Mouse (Mus musculus) gastrocnemius, postnatal 10 days (tissue): ENCODE results near the gene Rftn1. TPM values are rescaled to one million over a fixed set of nuclear protein-coding genes. Genes with fewer than 3 reads are reported as not detected.
A peak's percentile ranks its signal among the peaks of the same experiment; 100 is the strongest.

Experiments
- DNase-seq: peaks from one replicate; pipeline ENCODE4 v3.0.0; 2021; ENCODE audit warnings: mixed read lengths
- total RNA-seq, 2 experiments: library from RNA; stranded (reverse); gene quantifications; 2 replicates each; pipeline ENCODE4 v1.2.3; 2021

The Rftn1 gene
- total RNA-seq, 2 experiments from 2014 or later, result 57.9 to 62.0 TPM

- DNase-seq, result no peak
Measured at GRCm38 (mm10) chr17:49982611-49983390, 207.7 kb downstream of the Rftn1 start.

GRCm38 (mm10) chr17:49981591-49981990, 208.9 kb downstream of the Rftn1 start:
- DNase-seq, result no peak

- DNase-seq, result no peak
Measured at GRCm38 (mm10) chr17:49979761-49980285, 210.7 kb downstream of the Rftn1 start.

GRCm38 (mm10) chr17:49977424-49977790, 213.1 kb downstream of the Rftn1 start:
- no peak for DNase-seq

- no peak for DNase-seq
Measured at GRCm38 (mm10) chr17:49976678-49977423, 213.6 kb downstream of the Rftn1 start.

- DNase-seq, result no peak
Measured at GRCm38 (mm10) chr17:49975481-49975880, 215.0 kb downstream of the Rftn1 start.

- DNase-seq, result no peak
Measured at GRCm38 (mm10) chr17:49974996-49975395, 215.5 kb downstream of the Rftn1 start.

GRCm38 (mm10) chr17:49972164-49972563, 218.3 kb downstream of the Rftn1 start:
- no peak for DNase-seq

GRCm38 (mm10) chr17:49971057-49971456, 219.4 kb downstream of the Rftn1 start:
- no peak for DNase-seq

GRCm38 (mm10) chr17:49968467-49969207, 221.8 kb downstream of the Rftn1 start:
- DNase-seq, result peak; percentile 45

- DNase-seq, result no peak
Measured at GRCm38 (mm10) chr17:49965846-49966762, 224.4 kb downstream of the Rftn1 start.

GRCm38 (mm10) chr17:49965035-49965434, 225.4 kb downstream of the Rftn1 start:
- no peak for DNase-seq

GRCm38 (mm10) chr17:49964471-49964870, 226.0 kb downstream of the Rftn1 start:
- DNase-seq, result no peak

GRCm38 (mm10) chr17:49959021-49959420, 231.5 kb downstream of the Rftn1 start:
- DNase-seq, result no peak

- DNase-seq, result peak; percentile 18
Measured at GRCm38 (mm10) chr17:49951856-49952607, 238.4 kb downstream of the Rftn1 start.

- peak; percentile 84 for DNase-seq
Measured at GRCm38 (mm10) chr17:49951491-49951855, 239.0 kb downstream of the Rftn1 start.

GRCm38 (mm10) chr17:49942674-49943073, 247.8 kb downstream of the Rftn1 start:
- DNase-seq, result peak; percentile 20
